Mouse (Mus musculus) retina, embryonic 14.5 days (tissue): ENCODE data around the gene Rpp25l.
"Not testable (repeated sequence)": the region's sequence is repeated elsewhere in the genome, so short reads cannot be mapped to it uniquely, and the experiment has no call there.

Experiments
- DNase-seq: peaks from one replicate; pipeline ENCODE4 v3.0.0-alpha.2; 2015; ENCODE audit warnings: low spot score

The Rpp25l gene

GRCm38 (mm10) chr4:41713197-41714067 lies at the start of gene Rpp25l:
Rpp25l (minus strand) TSS chr4:41713534.
- DNase-seq = peak; percentile 92

DNA sequence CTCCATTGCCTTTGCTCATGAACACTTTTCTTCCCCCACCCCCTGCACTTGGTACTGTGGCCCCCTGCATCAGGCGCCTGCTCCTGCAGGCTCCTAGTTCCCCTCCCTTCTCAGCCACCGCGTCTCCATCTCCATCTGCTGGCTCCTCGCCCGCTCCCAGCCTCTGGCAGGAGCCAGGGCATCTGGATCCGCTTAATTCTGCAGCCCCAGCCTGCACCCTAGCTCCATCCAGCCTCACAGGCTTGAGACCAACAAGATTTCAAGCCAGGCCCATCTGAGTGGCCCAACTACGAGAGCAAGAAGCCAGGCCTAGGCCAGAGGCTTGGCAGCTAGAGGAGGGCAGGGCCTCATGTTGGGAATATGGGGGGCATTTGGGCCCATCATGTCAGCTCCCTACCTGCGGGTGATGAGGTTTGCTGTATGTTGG lies 49.4 kb upstream of the Rpp25l start:
- DNase-seq = not testable (repeated sequence)

DNA sequence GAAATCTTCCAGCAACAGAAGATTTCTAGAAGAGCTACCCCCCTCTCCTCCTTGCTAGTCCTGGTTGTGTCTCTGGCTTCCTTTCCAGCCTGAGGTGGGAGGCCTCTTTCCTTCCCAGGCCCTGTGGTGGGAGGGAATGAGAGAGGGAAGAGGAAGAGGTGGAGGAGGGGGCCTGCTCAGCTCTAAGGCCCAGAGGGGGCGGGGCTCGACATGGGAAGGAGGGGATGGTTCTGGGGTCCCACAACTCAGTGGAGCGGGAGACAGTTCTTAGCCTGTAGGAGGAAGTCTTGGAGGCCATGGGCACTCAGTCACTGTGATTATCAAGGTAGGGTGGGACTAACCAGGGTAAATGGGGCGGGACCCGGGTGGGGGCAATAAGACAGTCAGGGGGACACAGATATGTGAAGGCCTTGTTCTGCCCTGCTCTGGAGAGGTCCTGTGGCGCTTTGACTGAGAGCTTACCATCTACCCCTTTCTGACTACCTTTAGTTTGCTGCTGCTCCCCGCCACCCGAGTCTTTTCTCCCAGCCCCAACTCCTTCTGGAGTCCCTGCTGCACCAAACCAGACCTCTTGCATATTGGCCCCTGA lies 48.9 kb upstream of the Rpp25l start:
- DNase-seq = no peak

DNA sequence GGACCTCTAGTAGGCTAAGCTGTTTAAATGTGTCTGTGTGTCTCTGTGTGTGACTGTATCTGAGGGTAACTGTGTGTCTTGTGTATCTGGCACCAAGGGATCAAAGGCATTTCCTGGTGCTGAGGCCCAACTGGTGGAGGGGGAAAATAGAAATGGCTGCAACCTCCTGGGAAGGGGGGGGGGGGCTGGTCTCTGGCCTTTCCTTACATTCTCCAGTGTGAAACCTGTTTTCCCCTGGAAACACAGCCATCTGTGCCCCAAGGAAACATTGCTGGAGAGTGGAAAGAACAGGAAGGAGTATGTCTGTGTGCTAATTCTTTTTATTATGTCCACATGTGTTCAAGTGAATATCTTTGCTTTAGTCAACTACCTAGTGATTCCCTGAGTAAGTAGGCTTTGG lies 48.3 kb upstream of the Rpp25l start:
- DNase-seq = no peak

GRCm38 (mm10) chr4:41760911-41761310 lies 47.6 kb upstream of the Rpp25l start:
- DNase-seq = no peak

GRCm38 (mm10) chr4:41760288-41760721 lies 47.0 kb upstream of the Rpp25l start:
- peak; percentile 88 for DNase-seq

DNA sequence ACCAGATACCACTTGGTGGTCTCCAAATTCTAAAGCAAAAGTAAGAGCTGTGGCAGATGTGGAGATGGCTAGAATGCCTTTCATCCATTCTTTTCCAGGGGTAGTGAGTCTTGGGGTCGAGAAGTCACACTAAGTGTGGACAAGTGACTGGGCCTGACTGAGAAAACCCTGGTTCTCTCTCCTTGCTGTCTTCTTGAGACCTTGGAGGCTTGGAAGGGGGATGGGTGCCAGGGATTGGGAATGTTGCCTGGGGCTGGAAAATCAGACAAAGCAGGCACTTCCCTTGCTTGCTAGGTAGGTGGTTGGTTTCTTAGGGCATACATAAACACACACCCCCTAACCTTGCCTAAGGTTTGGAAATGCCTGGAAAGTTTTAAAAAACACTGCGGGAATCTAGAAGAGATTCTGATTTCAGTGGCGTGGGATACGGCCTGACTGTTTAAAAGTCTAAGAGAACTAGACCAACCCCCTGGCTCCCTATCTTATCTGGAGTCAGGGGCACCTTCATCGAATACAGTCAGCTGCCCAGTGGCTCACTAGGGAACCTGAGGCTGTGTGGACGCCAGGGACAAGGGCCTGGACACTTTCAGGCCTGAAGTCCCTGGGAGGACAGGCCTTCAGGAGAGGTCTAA lies 46.4 kb upstream of the Rpp25l start:
- no peak for DNase-seq

DNA sequence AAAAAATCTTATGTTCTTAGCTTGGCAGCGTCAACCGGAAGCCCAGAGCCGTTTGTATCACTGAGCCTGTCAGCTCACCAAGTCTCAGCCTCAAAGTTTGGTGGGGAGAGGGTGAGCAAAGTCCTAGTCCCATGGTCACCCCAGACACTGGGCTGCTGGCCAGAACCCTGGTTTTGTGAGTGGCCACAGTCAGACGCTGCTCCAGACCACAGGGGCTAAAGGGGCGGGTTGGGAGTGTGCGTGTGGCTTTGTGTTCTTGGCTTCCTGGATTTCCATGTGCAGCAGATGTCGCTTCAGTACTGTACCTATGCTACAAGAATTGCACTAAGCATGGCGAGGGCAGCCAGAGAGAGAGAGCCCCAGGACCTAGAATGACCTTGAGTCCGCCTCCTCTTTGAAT lies 45.9 kb upstream of the Rpp25l start:
- DNase-seq = no peak

- no peak for DNase-seq
Measured at GRCm38 (mm10) chr4:41758701-41759100, 45.4 kb upstream of the Rpp25l start.

- DNase-seq = no peak
Measured at GRCm38 (mm10) chr4:41758021-41758420, 44.7 kb upstream of the Rpp25l start.

DNA sequence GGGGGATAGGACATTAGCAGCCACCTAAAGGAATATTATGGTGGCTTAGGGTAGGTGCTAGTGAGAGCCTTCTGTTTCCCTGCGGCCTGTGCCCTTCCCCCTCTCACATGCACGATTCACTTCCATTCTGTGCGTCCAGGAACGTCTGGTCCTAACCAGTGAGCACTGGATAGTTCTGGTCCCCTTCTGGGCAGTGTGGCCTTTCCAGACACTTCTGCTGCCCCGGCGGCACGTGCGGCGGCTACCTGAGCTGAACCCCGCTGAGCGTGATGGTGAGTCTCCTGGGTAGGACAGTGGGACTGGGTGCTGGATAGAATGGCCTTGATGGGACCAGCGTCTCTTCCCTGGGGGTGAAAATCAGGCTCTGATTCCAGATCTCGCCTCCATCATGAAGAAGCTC lies 44.0 kb upstream of the Rpp25l start:
- no peak for DNase-seq

DNA sequence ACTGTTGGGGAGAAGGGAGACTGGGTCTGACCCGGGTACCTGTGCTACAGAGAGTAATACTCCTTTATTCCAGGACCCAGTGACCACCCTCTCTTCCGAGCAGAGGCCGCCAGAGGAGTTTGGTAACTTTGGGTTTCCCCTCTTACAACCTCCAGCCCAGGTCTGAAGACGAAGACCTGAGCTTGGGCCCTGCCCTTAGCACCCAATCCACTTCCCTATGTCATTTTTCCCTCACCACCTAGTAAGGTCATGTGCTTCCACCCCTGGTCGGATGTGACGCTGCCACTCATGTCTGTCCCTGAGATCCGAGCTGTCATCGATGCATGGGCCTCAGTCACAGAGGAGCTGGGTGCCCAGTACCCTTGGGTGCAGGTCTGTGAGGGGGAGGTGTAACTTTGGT lies 43.1 kb upstream of the Rpp25l start:
- DNase-seq = no peak

DNA sequence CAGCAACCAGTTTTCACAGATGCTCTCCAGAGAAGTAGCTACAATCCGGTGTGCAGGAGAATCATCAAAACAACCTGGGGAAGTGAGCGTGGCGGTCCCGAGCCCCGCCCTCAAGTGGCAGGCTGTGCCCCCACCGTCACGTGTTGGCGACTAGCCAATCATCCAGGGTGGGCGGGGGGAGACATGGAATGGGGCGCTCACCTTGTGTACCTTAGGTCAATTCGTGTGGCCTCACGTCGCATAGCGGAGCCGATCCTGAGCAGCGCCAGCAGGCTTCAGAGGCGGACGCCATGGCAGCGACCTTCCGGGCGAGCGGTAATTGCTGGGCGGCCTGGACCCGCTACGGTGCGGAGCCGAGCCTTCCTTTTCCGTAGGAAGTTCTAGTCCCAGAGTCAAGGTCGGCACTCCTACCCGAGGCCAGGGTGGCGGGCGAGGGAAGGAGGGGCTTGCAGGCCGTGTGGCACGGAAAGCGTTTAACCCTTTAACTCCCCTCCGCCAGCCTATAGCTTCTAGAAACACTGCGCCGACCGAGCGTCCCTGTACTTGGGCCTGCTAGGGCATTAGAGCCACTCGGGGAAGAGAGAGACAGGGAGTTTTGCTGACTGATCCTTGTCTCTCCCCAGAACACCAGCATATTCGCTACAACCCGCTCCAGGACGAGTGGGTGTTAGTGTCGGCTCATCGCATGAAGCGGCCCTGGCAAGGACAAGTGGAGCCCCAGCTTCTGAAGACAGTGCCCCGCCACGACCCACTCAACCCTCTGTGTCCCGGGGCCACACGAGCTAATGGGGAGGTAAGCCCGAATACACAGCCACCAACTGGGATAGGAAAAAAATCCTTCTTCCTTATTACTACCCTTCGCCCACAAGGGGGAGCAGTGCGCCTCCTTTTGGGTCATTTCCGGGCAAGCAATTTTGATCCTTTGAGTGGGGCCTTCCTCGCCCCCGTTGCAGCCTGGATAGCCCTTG lies 42.3 kb upstream of the Rpp25l start, which contains the start of gene Sigmar1:
TSS of gene Sigmar1 (minus strand) at position 820 of the 968 bp plus-strand sequence.
- peak; percentile 89 for DNase-seq

DNA sequence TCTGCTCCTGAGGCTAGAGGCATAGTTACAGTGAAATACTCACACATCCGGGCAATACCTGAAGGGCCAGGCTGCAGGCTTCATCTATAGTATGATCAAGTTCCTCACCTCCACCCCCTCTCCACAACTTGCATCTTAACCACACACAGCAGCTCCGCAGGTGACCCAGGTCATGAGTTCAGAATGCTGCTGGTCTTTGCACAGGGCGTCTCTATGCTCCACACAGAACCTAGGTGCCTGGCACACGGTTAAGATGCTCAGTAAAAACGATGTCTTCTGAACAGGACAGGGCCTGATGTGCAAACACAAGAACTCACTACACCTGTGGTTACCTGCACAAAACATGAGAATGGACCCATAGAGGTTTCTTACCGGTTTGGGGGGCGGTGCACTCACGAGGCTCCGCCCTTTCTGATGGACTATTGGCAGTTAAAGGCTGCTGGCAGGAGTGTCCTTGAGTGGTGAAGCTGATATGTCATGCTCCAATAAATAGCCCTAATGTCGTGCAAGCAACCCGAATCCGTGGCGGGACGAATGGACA lies 41.5 kb upstream of the Rpp25l start, which contains the start of gene Galt:
TSS of gene Galt (plus strand) at position 432 of the 541 bp plus-strand sequence.
- no peak for DNase-seq

- no peak for DNase-seq
Measured at GRCm38 (mm10) chr4:41745021-41745420, 31.7 kb upstream of the Rpp25l start.

- DNase-seq = no peak
Measured at GRCm38 (mm10) chr4:41744131-41744530, 30.8 kb upstream of the Rpp25l start.

DNA sequence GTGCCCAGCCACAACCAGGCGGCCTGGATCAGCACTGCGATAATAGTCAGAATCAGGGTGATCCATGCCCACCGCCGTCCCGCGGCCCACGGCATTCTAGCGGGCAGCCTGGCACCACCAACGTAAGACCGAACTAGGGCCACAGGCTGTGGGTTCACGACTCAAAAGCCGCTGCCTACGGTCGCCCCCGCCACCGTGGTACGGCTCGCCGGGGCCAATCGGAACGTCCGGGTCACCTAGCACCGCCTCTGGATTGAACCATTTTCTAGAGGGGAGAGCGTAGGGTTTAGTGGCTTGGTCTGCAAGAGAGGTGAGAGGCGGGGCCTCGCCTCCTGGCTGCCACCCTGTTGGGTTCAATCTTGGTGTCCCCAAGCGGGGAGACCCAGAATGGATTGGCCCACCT lies 27.8 kb upstream of the Rpp25l start:
- peak; percentile 98 for DNase-seq

- no peak for DNase-seq
Measured at GRCm38 (mm10) chr4:41740380-41741157, 27.2 kb upstream of the Rpp25l start.

DNA sequence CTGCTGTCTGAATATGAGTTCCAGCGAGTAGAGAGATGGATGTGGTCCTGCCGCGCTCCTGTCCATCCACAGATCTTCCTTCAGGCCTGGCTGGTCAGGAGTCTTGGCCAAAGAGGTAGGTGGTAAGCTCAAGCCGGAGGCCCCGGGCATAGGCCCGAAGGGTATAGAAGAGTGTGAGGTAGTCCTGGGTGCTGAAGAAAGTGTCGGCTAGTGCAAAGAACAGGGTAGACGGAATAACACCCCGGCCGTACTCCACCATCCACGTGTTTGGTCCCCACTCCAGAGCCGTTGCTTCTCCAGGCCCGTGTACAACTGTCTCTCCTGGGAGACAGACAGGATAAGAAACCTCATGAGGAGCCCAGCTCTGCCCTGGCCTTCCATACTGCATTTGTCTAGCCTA lies 25.9 kb upstream of the Rpp25l start:
- DNase-seq = no peak

DNA sequence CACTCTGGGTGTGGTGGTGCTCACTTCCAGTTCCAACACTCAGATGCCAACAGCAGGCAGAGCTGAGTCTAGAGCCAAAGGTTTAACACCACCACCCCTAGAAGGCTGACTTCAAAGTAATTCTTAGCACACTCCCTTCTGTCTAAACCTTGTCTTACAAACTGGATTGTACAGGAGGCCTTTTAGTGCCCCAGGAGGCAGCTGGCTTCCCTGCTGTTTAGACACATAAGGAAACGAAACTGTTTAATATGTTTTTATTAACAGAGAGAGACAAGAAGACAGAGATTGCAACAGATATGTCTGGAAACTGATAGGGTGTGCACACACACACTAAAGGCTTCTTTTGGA lies 24.9 kb upstream of the Rpp25l start:
- no peak for DNase-seq
